Mouse (Mus musculus): Measurements from ENCODE around the gene Ablim1.

Gene Ablim1

GRCm38 (mm10) chr19:57304666-57305065 lies 10.1 kb downstream of the Ablim1 start:
- DNase-seq (ENCODE audit: low read depth, low spot score): no peak

DNA sequence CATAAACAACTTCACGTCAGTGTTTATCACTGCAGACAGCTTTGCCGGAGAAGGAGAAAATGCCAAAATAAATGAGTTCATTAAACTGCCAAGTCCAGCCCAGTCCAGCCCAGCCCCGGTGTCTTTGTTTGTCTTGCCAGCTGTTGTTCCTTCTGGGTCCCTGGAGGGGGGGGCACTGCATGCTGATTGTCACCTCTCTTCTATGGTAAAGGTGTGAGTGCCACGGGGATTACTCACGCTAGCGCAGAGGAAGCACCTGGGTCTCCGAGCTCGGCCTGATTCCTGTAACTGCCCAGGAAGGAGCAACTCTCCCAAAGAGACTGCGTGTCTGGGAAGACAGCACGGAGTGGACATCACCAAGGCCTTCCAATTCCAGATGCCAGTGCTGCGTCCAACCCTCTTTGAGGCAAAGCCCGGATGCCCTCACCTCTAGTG lies 12.7 kb downstream of the Ablim1 start:
- DNase-seq (ENCODE audit: low read depth, low spot score): no peak

GRCm38 (mm10) chr19:57298006-57298405 lies 16.7 kb downstream of the Ablim1 start:
- DNase-seq (ENCODE audit: low read depth, low spot score): peak; percentile 87

- DNase-seq (ENCODE audit: low read depth, low spot score): no peak
Measured at GRCm38 (mm10) chr19:57297447-57297846, 17.3 kb downstream of the Ablim1 start.

DNA sequence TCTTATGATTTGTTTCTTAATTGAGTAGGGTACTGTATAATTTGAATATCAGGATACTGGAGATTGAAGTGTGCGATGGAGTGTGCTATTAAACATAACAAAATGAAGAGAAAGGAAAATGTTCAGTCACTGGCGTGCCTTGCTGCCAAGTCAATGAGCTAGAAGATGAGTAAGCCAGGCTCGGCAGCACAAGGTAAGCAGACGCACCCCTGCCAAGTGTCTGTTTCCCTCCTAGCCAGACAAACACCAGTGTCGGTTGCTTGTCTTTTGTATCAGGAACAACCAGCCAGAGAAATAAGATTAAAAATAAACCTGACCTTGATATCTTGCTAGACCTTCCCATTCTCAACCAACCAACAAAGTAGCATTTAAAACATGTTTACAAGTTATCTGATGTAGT lies 18.2 kb downstream of the Ablim1 start:
- no peak for DNase-seq (ENCODE audit: low read depth, low spot score)

- DNase-seq (ENCODE audit: low read depth, low spot score): peak; percentile 43
Measured at GRCm38 (mm10) chr19:57295521-57295920, 19.2 kb downstream of the Ablim1 start.

DNA sequence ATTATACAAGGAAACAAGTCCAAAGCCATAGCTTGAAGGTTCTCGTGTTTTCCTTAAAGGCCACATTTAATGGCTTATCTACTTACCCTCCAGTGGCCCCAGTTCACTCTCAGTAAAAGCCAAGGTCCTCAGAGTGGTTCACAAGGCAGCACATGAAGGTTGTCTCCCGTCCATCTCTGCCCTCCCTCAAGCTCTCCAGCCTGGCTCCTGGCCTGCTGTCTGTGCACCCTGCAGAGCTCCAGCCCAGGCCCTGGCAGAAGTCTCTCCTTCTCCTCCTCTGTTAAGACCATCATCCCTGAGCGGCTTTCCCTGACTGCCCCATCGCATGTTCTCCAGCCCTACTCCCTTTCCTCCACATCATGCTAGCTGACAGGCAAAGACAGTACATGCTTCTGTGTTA lies 20.4 kb downstream of the Ablim1 start:
- no peak for DNase-seq (ENCODE audit: low read depth, low spot score)

GRCm38 (mm10) chr19:57293737-57294136 lies 21.0 kb downstream of the Ablim1 start:
- DNase-seq (ENCODE audit: low read depth, low spot score): peak; percentile 71

- no peak for DNase-seq (ENCODE audit: low read depth, low spot score)
Measured at GRCm38 (mm10) chr19:57283310-57283709, 31.4 kb downstream of the Ablim1 start.

- DNase-seq (ENCODE audit: low read depth, low spot score): no peak
Measured at GRCm38 (mm10) chr19:57282642-57283041, 32.1 kb downstream of the Ablim1 start.

GRCm38 (mm10) chr19:57279666-57280065 lies 35.1 kb downstream of the Ablim1 start:
- DNase-seq (ENCODE audit: low read depth, low spot score): no peak

DNA sequence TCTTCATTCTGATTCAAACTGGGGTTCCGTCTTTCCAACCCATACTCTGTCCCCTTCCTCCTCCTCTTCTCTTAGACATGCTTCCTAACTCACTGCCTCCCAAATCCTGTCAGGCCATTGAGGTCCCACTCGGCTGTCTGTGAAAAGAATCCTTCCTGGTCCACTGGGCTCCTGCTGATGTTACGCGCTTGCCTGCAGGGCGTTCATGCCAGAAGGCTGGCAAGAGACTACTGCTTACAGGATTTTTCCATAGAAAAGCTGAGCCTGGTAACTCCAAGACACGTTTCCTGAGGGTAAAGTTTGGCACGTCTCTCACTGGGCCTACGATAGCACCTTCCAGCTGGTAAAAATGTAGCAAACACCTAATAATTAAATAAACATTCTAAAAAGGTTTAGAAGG lies 36.5 kb downstream of the Ablim1 start:
- no peak for DNase-seq (ENCODE audit: low read depth, low spot score)

DNA sequence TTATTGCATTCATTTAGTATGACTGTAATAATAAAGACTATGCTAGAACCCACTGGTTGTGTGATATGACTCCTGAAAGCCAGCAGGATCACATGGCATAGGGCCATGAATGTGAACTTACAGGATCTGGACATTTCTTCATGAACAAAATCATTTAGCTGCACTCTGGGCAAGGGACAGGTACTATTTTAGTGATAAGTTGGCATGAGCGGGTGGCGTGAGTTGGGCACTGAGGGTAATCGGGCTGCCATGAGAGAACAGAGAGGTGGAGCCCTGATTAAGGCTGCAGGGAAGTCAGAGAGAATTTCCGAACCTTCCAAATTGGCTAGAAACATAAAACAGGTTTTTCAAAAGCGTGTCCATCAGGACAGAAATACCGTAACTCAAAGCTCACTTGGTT lies 37.7 kb downstream of the Ablim1 start:
- no peak for DNase-seq (ENCODE audit: low read depth, low spot score)

GRCm38 (mm10) chr19:57275166-57275953 lies 39.4 kb downstream of the Ablim1 start:
- no peak for DNase-seq (ENCODE audit: low read depth, low spot score)

GRCm38 (mm10) chr19:57274717-57275116 lies 40.0 kb downstream of the Ablim1 start:
- DNase-seq (ENCODE audit: low read depth, low spot score): peak; percentile 71

DNA sequence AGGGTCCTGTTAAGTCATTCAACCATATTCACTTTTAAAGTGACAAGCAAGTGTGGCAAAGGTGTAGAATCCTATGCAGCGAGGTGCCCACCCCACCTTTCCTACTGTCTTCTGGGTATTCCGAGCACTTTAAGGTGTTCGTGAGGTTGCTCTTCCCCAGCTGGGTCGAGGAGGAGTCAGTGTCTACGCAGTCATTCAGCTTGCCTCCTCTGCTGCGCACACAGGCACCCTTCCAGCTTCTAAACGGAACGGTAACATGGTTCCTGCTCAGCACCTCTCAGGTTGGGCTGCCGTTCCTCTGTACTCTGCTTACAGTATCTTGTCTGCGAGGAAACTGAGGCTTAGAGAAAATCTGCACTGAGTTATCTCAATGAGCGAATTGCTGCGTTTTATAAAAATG lies 40.4 kb downstream of the Ablim1 start:
- DNase-seq (ENCODE audit: low read depth, low spot score): no peak

DNA sequence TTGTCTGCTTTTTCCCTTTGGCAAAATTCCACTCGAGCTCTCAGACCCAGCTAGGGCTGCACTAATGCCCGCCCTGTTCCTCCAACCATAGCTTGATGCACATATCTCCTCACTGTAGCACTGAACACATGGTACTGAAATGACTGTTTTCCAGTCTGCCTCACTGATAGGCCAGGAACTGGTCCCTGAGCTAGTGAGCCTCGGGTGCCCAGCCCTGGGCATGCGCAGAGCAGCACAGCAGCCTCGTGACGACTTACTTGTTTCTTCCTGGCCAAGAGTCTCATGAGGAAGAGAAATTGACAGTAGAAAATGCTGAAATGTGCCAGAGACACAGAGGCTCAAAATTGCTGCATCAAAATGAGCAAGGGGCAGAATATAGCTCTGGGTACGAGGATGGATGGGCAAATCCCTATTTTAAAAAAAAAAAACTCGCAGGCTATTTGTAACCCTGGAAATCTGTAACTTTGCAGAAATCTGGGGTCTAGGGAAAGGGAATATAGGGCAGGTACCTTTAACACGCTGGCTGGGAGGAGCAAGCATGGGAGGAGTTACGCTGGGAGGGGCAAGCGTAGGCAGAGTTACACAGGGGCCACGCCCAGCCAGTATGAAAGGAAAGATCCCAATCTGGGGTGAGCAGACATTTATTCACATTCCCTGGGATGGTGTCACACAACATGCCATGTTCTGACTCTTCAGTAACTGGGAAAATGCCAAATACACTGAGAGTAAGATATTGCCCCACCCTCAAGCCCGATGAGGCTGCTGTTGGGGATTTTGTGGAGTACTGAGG lies 41.7 kb downstream of the Ablim1 start:
- peak; percentile 72 for DNase-seq (ENCODE audit: low read depth, low spot score)

GRCm38 (mm10) chr19:57271757-57272156 lies 43.0 kb downstream of the Ablim1 start:
- no peak for DNase-seq (ENCODE audit: low read depth, low spot score)

- DNase-seq (ENCODE audit: low read depth, low spot score): no peak
Measured at GRCm38 (mm10) chr19:57270711-57271110, 44.0 kb downstream of the Ablim1 start.

GRCm38 (mm10) chr19:57269791-57270190 lies 44.9 kb downstream of the Ablim1 start:
- no peak for DNase-seq (ENCODE audit: low read depth, low spot score)

GRCm38 (mm10) chr19:57267531-57267930 lies 47.2 kb downstream of the Ablim1 start:
- no peak for DNase-seq (ENCODE audit: low read depth, low spot score)

DNA sequence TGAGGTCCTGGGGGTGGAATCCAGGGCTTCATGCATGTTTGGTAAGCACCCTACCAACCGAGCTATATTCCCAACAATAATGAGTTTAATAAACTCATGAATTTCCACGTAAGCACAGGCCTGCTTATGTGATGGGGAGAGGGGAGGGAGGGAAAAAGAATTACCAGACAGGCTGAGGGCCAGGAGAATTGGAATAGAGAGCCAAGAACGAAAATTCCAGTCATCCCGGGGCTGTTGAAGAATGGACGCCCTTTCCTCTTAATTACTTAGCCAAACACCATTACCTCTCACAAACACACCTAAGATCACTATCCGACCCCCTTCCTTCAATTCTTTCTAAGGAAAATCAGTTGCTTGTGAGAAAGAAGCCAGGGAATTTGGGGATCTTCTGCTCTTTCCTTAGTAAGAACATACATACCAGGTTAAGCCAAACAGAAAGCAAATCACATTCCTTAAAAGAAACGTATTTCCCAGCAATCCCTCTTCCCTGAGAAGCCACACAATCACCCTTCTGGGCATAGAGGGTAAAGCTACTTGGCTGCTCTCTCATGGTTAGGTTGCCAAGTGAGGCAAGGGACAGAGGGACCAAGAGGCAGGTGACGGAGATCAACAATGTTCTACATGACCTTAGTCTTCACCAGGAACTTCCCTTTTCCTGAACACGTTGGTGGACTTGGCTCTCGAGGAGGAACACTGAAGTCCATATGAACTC lies 48.2 kb downstream of the Ablim1 start:
- DNase-seq (ENCODE audit: low read depth, low spot score): no peak

Measured in R1 (cell line).